Mouse (Mus musculus) ES-E14 (cell line): ENCODE data around the gene Gpbp1l1. TPM values are rescaled to one million over a fixed set of nuclear protein-coding genes. Genes with fewer than 3 reads are reported as not detected.

Source experiments
- DNase-seq: peaks from one replicate; pipeline ENCODE4 v3.0.0-alpha.2; 2013; ENCODE audit warnings: low read depth, low spot score
- H3K27ac ChIP-seq: 2 replicates; pipeline ENCODE4 v1.5.1; 2012; ENCODE audit warnings: low read depth, mild to moderate bottlenecking, low read length, moderate library complexity, mixed read lengths; ENCODE audit not compliant: poor library complexity, insufficient read depth, severe bottlenecking
- H3K36me3 ChIP-seq: 2 replicates; pipeline ENCODE4 v1.6.1; 2012; ENCODE audit warnings: mild to moderate bottlenecking, low read length, moderate library complexity, mixed read lengths; ENCODE audit not compliant: control insufficient read depth, poor library complexity, insufficient read depth, severe bottlenecking
- H3K4me1 ChIP-seq, 2 experiments: fragments of 150-350 bp in 1 of 2; sonication (generic) in 1 of 2; 2 replicates each; pipeline ENCODE4 v1.6.1; 2012; ENCODE audit warnings: low read length in 2 of 2, mild to moderate bottlenecking in 1 of 2, mixed read lengths in 1 of 2; ENCODE audit not compliant: control insufficient read depth in 2 of 2, insufficient read depth in 2 of 2, poor library complexity in 1 of 2
- H3K4me3 ChIP-seq, 2 experiments: fragments of 150-350 bp in 1 of 2; sonication (generic) in 1 of 2; 2 replicates each; pipeline ENCODE4 v1.5.1; 2012; ENCODE audit warnings: low read length in 2 of 2, low read depth in 1 of 2, mild to moderate bottlenecking in 1 of 2, mixed read lengths in 1 of 2; ENCODE audit not compliant: insufficient read depth in 1 of 2, poor library complexity in 1 of 2, severe bottlenecking in 1 of 2
- H3K9ac ChIP-seq: 2 replicates; pipeline ENCODE4 v1.6.1; 2012; ENCODE audit warnings: low read depth, mild to moderate bottlenecking, low read length, mixed read lengths; ENCODE audit not compliant: poor library complexity, insufficient read depth, severe bottlenecking
- H3K9me3 ChIP-seq: fragments of 150-350 bp; sonication (generic); 2 replicates; pipeline ENCODE4 v1.6.1; 2012; ENCODE audit warnings: low read depth, mild to moderate bottlenecking, low read length; ENCODE audit not compliant: control insufficient read depth, insufficient read depth
- CHD2 ChIP-seq: IDR thresholded peaks from 2 replicates; pipeline ENCODE4 v1.6.1; 2014; ENCODE audit warnings: mild to moderate bottlenecking, low read depth, low read length, inconsistent platforms
- HCFC1 ChIP-seq: IDR thresholded peaks from 2 replicates; pipeline ENCODE4 v1.6.1; 2012; ENCODE audit warnings: low read length, inconsistent platforms, borderline replicate concordance; ENCODE audit not compliant: insufficient read depth
- MAFK ChIP-seq: IDR thresholded peaks from 2 replicates; pipeline ENCODE4 v1.6.1; 2014; ENCODE audit warnings: mild to moderate bottlenecking, low read depth, low read length, inconsistent platforms; ENCODE audit not compliant: insufficient read depth
- ZC3H11A ChIP-seq: IDR thresholded peaks from 2 replicates; pipeline ENCODE4 v1.6.1; 2012; ENCODE audit warnings: low read depth, mild to moderate bottlenecking, inconsistent platforms, low read length, borderline replicate concordance
- ZNF384 ChIP-seq: IDR thresholded peaks from 2 replicates; pipeline ENCODE4 v1.6.1; 2012; ENCODE audit warnings: low read depth, low read length, inconsistent platforms
- in situ Hi-C, 2 experiments: fragments of 600-800 bp; cut with MboI; formaldehyde crosslinking; loops; one replicate each; pipeline ENCODE4 v1.15.1; 2025; ENCODE audit warnings: low sequenced_read_pairs in 2 of 2, inconsistent platforms in 1 of 2; ENCODE audit not compliant: unreplicated experiment in 2 of 2
- total RNA-seq: library from RNA; depleted of rRNA; stranded (reverse); fragments of 300-350 nt; gene quantifications from 2 replicates; pipeline ENCODE4 v1.2.3, GENCODE M21; 2012

The Gpbp1l1 gene
- total RNA-seq, 1 experiment, result 65.9 TPM

DNA sequence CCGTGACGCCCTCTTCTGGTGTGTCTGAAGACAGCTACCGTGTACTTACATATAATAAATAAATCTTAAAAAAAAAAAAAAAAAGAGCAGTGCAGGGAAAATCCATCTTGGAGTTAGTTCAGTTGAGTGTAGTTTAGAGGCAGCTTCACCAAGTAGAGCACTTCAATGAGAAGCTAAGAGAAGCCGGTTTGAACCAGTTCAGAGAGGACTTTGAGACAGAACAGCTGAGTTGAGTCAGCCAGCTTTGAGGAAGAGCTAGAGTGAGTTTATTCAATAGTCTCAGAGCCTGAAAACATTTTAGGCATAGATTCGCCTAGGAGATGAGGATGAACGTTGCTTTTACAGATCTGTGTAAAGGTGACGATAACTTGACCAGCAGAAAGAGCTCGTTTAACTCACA, 38.3 kb downstream of the Gpbp1l1 start:
- peaks cover 12% of the 10 kb centered on the region for H3K36me3 ChIP-seq
- peak; percentile 34; the same call in 1 of the 2 replicates for TF ChIP-seq ZNF384
- TF ChIP-seq ZC3H11A, result no peak
- peak overlapping the region in 1 of 2 experiments; percentile 90; a peak in 1 of 4 replicates for H3K4me3 ChIP-seq
- no peaks in the 10 kb centered on the region for H3K9me3 ChIP-seq
- H3K9ac ChIP-seq, result no peak overlapping the region
- DNase-seq, result no peak
- peaks cover 0 to 2% of the 10 kb centered on the region in 2 experiments; a peak in 1 of 4 replicates for H3K4me1 ChIP-seq
- in situ Hi-C loops, result no loop called here
- H3K27ac ChIP-seq, result no peak overlapping the region

DNA sequence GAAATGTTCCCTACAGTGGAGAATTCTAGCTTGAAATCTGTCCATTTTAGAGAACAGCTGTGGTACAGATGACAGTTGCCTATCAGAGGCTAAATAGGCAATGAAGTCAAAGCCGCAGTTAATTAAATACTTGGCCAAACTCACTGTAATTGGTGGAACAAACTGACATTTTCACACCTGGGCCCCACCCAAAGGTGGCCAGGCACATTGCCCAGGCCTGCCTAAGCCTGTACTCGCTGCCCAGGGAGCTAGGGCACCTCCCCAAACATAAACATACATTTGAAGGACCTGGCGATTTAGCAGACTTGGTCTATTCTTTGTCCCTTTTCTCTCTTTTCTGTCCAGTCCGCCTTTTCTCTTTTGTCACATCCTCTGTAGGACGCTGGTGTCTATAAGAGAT, 38.9 kb downstream of the Gpbp1l1 start, which contains the start of gene Ccdc17:
TSS of gene Ccdc17 (plus strand) at position 276 of the 400 bp plus-strand sequence.
- TF ChIP-seq ZNF384 (no peak), HCFC1 (no peak), CHD2 (no peak), MAFK (no peak), ZC3H11A (no peak)
- in situ Hi-C loops, result no loop called here
- Histone ChIP-seq H3K36me3 (peaks cover 7% of the 10 kb centered on the region), H3K4me1 (peaks cover 0 to 2% of the 10 kb centered on the region in 2 experiments; a peak in 1 of 4 replicates), H3K27ac (no peak within 1 kb of the TSS; the same call in 1 of the 2 replicates), H3K9ac (peak within 1 kb of the TSS; percentile 53), H3K4me3 (peak within 1 kb of the TSS; percentile 62 to 90), H3K9me3 (no peaks in the 10 kb centered on the region)
- no peak for DNase-seq

DNA sequence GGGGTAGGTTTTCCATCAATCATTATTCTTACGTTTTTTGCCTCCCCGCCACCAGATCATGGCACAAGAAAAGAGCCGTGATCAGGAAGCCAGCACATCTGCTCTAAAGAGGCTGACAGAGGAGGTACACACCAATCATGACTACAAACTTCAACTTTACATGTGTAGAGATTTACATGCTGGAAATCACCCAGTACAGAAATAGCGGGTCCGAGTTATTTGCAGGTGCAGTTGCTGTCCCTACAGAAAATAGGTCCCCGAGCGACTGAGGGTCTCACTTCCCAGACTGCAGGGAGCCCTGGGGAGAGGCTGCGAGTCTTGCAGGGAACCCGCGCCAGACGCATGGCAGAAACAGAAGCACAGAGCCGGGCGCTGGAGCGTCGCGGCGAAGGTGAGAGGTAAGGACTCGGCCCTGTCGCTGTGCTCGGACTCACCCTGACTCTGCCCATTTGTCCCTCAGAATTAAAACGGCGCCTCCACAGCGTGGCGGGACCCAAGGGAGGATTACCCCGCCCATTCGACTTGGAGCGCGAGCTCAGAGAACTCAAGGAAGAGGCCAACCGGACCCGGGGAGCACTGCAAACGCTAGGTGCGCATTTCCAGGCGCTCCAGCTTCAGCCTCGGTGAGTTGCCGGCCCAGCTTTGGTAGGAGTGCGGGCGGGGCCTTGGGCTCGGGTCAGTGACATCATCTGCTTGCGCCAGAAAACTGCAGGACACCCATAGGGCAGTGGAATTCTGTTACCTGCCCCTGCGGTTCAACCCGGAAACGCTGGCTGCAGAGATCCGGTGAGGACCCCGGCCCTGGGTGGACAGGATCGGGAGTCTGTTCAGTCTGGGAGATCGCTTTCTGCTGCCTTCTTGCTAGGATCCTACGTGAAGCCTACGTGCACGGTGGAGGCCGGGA, 39.8 kb downstream of the Gpbp1l1 start:
- Histone ChIP-seq H3K27ac (no peak overlapping the region; the same call in 1 of the 2 replicates), H3K36me3 (peaks cover 7% of the 10 kb centered on the region), H3K4me3 (peak overlapping the region; percentile 67 to 90), H3K9ac (peak overlapping the region; percentile 56), H3K4me1 (peaks cover 0 to 2% of the 10 kb centered on the region in 2 experiments; a peak in 1 of 4 replicates), H3K9me3 (no peaks in the 10 kb centered on the region)
- peak; percentile 79 for TF ChIP-seq HCFC1
- TF ChIP-seq CHD2, result no peak
- peak; percentile 88 for DNase-seq
- in situ Hi-C loops, result no loop called here

DNA sequence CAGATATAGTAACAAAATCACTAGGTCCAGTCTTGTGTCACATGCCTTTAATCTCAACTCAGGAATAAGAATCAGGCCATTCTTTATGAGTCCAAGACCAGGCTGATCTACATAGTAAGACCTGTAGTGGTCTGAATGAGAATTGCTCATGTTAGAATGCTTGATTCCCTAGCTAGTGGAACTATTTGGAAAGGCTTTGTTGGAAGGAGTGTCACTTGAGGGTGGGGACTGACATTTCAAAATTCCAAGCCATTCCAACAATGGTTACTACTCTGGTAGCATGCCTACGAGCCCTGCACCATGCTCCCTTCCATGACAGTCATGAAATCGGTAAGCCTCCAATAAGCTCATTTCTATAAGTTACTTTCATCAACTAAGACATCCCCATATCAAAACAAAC, 55.2 kb downstream of the Gpbp1l1 start:
- no peak for TF ChIP-seq ZC3H11A
- no peak for TF ChIP-seq ZNF384
- TF ChIP-seq MAFK, result no peak
- TF ChIP-seq HCFC1, result no peak
- TF ChIP-seq CHD2, result no peak
- Histone ChIP-seq H3K27ac (no peak overlapping the region), H3K4me1 (no peaks in the 10 kb centered on the region), H3K36me3 (peaks cover 30% of the 10 kb centered on the region), H3K9ac (no peak overlapping the region), H3K4me3 (no peak overlapping the region), H3K9me3 (no peaks in the 10 kb centered on the region)
- in situ Hi-C loops, result no loop called here
- DNase-seq, result no peak
